Mouse (Mus musculus) limb, embryonic 14.5 days (tissue): Measurements from ENCODE around the gene Pnldc1. TPM values are rescaled to one million over a fixed set of nuclear protein-coding genes. Genes with fewer than 3 reads are reported as not detected.
"Not testable (repeated sequence)": the region's sequence is repeated elsewhere in the genome, so short reads cannot be mapped to it uniquely, and the experiment has no call there.

Experiments used
- ATAC-seq: fragments of 200-750 bp; cut with Nextera tagmentation; 2 replicates; pipeline ENCODE4 v1.8.0; 2017; ENCODE audit warnings: low read depth, moderate number of reproducible peaks, moderate TSS enrichment; ENCODE audit not compliant: low FRiP score
- DNase-seq: peaks from one replicate; pipeline ENCODE4 v3.0.0-alpha.2; 2015; ENCODE audit warnings: low spot score
- H3K27ac ChIP-seq: fragments of 300-500 bp; sonication (generic); replicated peaks from 2 replicates; pipeline ENCODE4 v1.5.1; 2014; ENCODE audit warnings: low read depth, mild to moderate bottlenecking, low read length, moderate library complexity, mixed read lengths
- H3K27me3 ChIP-seq: fragments of 300-500 bp; sonication (generic); 2 replicates; pipeline ENCODE4 v1.6.1; 2014; ENCODE audit warnings: low read length, mixed read lengths; ENCODE audit not compliant: control insufficient read depth, insufficient read depth
- H3K36me3 ChIP-seq: fragments of 300-500 bp; sonication (generic); 2 replicates; pipeline ENCODE4 v1.6.1; 2014; ENCODE audit warnings: mild to moderate bottlenecking, low read length, moderate library complexity, mixed read lengths; ENCODE audit not compliant: control insufficient read depth, insufficient read depth
- H3K4me1 ChIP-seq: fragments of 300-500 bp; sonication (generic); 2 replicates; pipeline ENCODE4 v1.6.1; 2014; ENCODE audit warnings: antibody characterized with exemption, low read length, mixed read lengths; ENCODE audit not compliant: control insufficient read depth, insufficient read depth
- H3K4me2 ChIP-seq: fragments of 300-500 bp; sonication (generic); replicated peaks from 2 replicates; pipeline ENCODE4 v1.6.1; 2014; ENCODE audit warnings: low read depth, mild to moderate bottlenecking, low read length, moderate library complexity; ENCODE audit not compliant: severe bottlenecking
- H3K4me3 ChIP-seq: fragments of 300-500 bp; sonication (generic); replicated peaks from 2 replicates; pipeline ENCODE4 v1.5.1; 2014; ENCODE audit warnings: low read length
- H3K9ac ChIP-seq: fragments of 300-500 bp; sonication (generic); 2 replicates; pipeline ENCODE4 v1.6.1; 2014; ENCODE audit warnings: mild to moderate bottlenecking, low read depth, low read length, moderate library complexity; ENCODE audit not compliant: severe bottlenecking
- H3K9me3 ChIP-seq: fragments of 300-500 bp; sonication (generic); 2 replicates; pipeline ENCODE4 v1.6.1; 2016; ENCODE audit warnings: low read length; ENCODE audit not compliant: control insufficient read depth
- POLR2A ChIP-seq: fragments of 200-500 bp; IDR thresholded peaks from 2 replicates; pipeline ENCODE4 v1.8.0; 2012; ENCODE audit warnings: inconsistent platforms, mild to moderate bottlenecking, moderate library complexity, borderline replicate concordance; ENCODE audit not compliant: insufficient read depth, insufficient read length; ENCODE audit errors: extremely low read depth
- WGBS: fragments of 180-500 bp; shearing (Covaris S2); extraction: QIAGEN DNeasy Blood & Tissue Kit; methylation state at CpG from one replicate; pipeline ENCODE4 v1.1.7; 2014; 5-methylcytosine and 5-hydroxymethylcytosine counted together
- polyA plus RNA-seq, 2 experiments: library from polyadenylated mRNA; depleted of rRNA in 1 of 2; stranded (reverse) in 1 of 2; unstranded in 1 of 2; fragments of >200 nt; fragmentation: Nextera tagmentation in 1 of 2; extraction: Ambion mirVana in 1 of 2; gene quantifications; 2 replicates each; pipeline versions ENCODE4 v1.2.1 to v1.2.3; 2012 to 2014

The Pnldc1 gene
- polyA plus RNA-seq, 2 experiments, result 2.4 to 5.1 TPM

DNA sequence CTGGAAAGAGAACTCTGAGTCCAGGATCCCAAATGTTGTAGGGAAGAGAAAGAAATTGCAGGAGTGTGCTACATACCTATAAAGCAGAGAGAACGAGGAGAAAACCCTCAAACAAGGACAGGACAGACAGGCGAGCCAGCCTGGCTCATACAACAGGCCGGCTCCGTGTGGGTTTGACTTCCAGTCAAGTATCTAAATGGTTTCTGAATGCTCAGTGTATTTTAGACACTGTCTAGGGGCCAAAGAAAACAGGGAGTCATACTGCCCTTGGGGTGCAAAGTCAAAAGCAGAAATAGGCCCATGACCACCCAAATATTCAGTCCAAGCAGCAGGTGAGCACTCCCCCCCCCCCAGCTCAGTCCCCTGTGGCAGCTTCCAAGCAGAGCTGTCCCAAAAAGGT lies 4.2 kb downstream of the Pnldc1 start:
- Histone ChIP-seq H3K27ac (no peak overlapping the region), H3K4me1 (peaks cover 9% of the 10 kb centered on the region), H3K9ac (no peak overlapping the region), H3K4me2 (no peak overlapping the region), H3K9me3 (no peaks in the 10 kb centered on the region), H3K4me3 (no peak overlapping the region), H3K27me3 (no peaks in the 10 kb centered on the region), H3K36me3 (peaks cover 24% of the 10 kb centered on the region)
- TF ChIP-seq POLR2A, result no peak
- 89% methylated on average over 4 of the region's 4 CpGs for WGBS
- ATAC-seq, result no peak
- DNase-seq, result no peak

DNA sequence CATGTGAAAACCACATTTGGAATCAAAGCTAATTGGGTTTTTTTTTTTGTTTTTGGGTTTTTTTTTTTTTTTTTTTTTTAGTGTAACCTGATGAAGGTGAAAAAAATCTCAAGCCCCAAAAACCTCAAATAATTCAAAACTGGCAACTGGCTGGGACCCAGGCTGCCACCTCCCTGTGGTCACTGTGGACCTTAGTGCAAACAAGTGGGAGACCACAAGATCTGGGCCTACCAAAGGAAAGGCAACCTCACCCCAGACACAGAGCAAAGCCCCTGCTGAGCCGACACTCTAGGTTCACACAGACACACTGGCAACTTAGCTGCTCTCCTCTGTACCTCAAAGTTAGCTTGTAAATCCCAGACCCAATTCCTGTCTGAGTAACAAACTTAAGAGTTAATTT lies 5.7 kb downstream of the Pnldc1 start:
- no peak for ATAC-seq
- Histone ChIP-seq H3K27ac (peak overlapping the region; percentile 63; the same call in 1 of the 2 replicates), H3K4me2 (no peak overlapping the region), H3K4me3 (no peak overlapping the region), H3K9ac (no peak overlapping the region), H3K9me3 (no peaks in the 10 kb centered on the region), H3K4me1 (peaks cover 9% of the 10 kb centered on the region), H3K27me3 (no peaks in the 10 kb centered on the region), H3K36me3 (peaks cover 18% of the 10 kb centered on the region)
- 43% methylated on average over 1 of the region's 1 CpGs for WGBS
- DNase-seq, result no peak
- no peak for TF ChIP-seq POLR2A

- peak; percentile 57 for DNase-seq
Observed at GRCm38 (mm10) chr17:12903372-12904333, 6.4 kb downstream of the Pnldc1 start.

DNA sequence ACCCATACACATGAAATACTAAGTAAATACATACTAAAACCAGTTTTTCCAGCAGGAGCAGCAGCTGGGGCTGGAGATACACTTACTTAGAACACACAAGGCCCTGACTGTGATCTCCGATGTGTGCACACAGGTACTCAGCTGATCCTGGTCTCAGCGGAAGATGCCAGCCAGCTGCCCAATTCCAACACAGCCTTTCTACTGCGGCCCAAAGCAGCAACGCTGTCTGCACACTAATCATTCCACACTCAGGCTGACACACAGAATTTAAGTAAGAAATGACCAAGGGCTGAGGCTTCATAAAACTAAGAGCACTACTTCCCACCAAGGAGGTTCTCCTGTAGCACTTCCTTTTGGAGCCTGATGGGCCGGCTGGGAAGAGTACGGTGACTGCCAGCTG lies 7.7 kb downstream of the Pnldc1 start:
- Histone ChIP-seq H3K36me3 (peaks cover 18% of the 10 kb centered on the region), H3K9me3 (no peaks in the 10 kb centered on the region), H3K4me2 (no peak overlapping the region), H3K4me1 (peaks cover 9% of the 10 kb centered on the region), H3K27ac (no peak overlapping the region), H3K4me3 (no peak overlapping the region), H3K27me3 (no peaks in the 10 kb centered on the region), H3K9ac (no peak overlapping the region)
- ATAC-seq (no peak), DNase-seq (no peak)
- no peak for TF ChIP-seq POLR2A
- 97% methylated on average over 6 of the region's 6 CpGs for WGBS

More at GRCm38 (mm10) chr17:12903372-12904333, 6.4 kb downstream of the Pnldc1 start:
- Histone ChIP-seq H3K9ac (no peak overlapping the region), H3K36me3 (peaks cover 18% of the 10 kb centered on the region), H3K9me3 (no peaks in the 10 kb centered on the region), H3K4me2 (no peak overlapping the region; the same call in 1 of the 2 replicates), H3K4me3 (no peak overlapping the region), H3K27ac (peak overlapping the region; percentile 70), H3K4me1 (peaks cover 9% of the 10 kb centered on the region), H3K27me3 (no peaks in the 10 kb centered on the region)
- TF ChIP-seq POLR2A, result no peak
- peak; percentile 81 for ATAC-seq
- WGBS, result 27% methylated on average over 11 of the region's 12 CpGs

DNA sequence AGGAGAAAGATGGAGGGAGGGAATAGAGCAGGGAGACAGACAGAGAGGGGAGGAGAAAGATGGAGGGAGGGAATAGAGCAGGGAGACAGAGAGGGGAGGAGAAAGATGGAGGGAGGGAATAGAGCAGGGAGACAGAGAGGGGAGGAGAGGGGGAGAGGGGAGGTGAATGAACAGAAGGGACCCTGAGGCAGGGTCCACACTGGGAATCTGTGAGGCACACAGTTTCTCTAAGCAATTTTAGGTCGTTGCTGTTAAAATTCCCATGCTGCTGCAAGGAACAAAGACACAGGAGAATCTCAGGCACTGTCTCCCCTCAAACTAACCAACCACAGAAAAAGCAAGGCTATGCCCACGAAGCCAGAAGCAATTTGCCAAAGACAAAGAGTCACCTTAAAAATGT lies 11.4 kb downstream of the Pnldc1 start:
- not testable (repeated sequence) for DNase-seq, H3K9me3 ChIP-seq, ATAC-seq, H3K4me1 ChIP-seq, H3K9ac ChIP-seq, H3K4me2 ChIP-seq, H3K27me3 ChIP-seq, H3K4me3 ChIP-seq, H3K27ac ChIP-seq
- 54% methylated on average over 2 of the region's 2 CpGs for WGBS
- peaks cover 13% of the 10 kb centered on the region for H3K36me3 ChIP-seq
